Mouse (Mus musculus): Measurements from ENCODE around the gene Laptm5. TPM values are rescaled to one million over a fixed set of nuclear protein-coding genes. Genes with fewer than 3 reads are reported as not detected.

The Laptm5 gene
- polyA plus RNA-seq, 1 experiment = 5.6 TPM

DNA sequence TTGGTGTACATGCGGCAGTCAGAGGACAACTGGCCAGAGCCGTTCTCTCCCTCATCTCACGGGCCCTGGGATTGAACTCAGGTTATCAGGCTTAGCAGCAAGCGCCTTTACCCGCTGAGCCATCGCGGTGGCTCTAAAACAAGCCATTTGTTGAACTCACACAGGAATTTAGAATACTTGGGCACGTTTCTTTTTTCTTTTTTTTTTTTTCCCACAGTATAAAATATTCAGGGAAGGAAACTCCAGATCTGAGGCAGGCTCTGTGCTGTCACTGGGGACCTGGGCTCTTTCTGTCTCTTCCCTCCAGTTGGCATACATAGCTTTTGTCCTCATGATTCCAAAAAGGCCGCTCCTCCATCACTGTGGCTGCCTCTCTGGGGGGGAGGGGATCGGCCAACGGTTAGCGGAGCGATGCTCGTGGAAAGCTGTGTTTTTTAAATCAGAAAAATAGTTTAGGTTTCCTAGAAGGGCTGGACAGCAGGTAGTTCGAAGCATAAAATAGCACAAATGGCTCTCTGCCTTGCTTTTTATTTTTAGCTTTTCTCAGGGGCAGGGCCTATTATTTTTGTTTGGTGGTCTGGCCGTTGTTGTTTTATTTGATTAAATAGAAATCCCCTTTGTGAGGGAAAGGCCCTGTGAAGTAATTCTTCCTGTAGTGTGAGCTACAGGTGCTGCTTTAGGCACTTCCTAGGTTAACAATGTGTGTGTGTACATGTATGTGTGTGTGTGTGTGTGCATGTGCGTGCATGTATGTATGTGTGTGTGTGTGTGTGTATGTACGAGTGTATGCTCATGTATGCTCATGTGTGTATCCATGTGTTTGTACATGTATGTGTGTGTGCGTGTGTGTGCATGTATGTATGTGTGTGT, 5.5 kb upstream of the Laptm5 start:
- Histone ChIP-seq H3K4me3 (ENCODE audit: control insufficient read depth, low read depth, low read length) (no peak overlapping the region), H3K27me3 (ENCODE audit: control insufficient read depth, insufficient read depth, low read length) (no peaks in the 10 kb centered on the region), H3K27ac (ENCODE audit: control insufficient read depth, insufficient read depth, low read depth, low read length) (no peak overlapping the region), H3K36me3 (ENCODE audit: control insufficient read depth, insufficient read depth, low read length) (no peaks in the 10 kb centered on the region), H3K4me1 (ENCODE audit: control insufficient read depth, insufficient read depth, low read length) (no peaks in the 10 kb centered on the region)
- no peak for TF ChIP-seq POLR2A (IDR thresholded peaks at IDR 0.05; ENCODE audit: control insufficient read depth, low read depth, low read length)
- TF ChIP-seq CTCF (IDR thresholded peaks at IDR 0.05; ENCODE audit: control insufficient read depth, insufficient read depth, insufficient replicate concordance, low read depth, low read length) = no peak

DNA sequence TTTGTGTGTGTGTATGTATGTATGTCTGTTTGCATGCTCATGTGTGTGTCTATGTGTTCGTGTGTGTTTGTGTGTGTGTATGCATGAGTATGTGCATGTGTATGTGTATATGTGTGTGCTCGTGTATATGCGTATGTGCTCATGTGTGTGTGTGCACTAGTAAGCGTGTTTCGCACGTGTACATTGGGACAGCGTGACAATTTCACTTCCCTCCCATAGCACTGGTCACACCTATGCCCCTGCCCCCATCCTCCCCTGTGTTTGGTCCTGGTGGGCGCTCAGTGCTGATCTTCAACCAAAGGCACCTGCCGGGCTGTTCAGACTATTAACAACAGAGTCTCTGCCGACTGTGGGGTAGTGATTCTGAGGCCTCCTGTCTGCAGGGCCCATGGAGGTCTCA, 4.8 kb upstream of the Laptm5 start:
- no peaks in the 10 kb centered on the region for H3K4me1 ChIP-seq (ENCODE audit: control insufficient read depth, insufficient read depth, low read length)

DNA sequence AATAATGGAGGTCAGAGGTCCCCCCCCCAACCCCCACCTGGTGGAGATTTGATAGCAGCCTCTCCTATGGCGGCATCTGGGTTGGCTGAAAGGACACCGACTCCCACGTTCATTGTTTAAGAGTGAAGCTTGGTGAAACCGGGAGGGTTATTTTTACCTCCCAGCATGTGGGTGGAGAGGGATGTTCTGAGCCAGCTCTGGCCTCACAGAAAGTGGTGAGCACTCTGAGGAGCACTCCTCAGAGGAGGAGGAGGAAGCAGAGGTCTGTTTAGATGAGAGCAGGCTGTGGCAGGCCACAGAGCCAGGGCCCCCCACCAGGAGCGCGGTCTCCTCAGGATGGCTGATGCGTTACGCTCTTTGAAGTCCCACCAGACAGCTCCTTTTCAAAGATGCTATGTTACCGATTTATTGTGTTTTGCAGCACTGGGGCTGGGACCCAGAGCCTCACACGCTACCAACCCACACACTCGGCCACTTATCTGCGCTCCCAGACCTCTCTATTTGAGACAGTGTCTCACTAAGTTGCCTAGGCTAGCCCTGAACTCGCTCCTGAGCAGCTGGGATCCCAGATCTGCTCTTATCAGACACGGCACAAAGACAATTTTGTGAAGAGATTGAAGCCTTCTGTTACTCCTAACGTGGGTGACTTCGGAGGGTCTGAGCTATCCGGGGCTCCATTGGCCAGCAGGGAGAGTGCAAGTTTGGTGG, 3.6 kb upstream of the Laptm5 start:
- Histone ChIP-seq H3K36me3 (ENCODE audit: control insufficient read depth, insufficient read depth, low read length) (no peaks in the 10 kb centered on the region), H3K4me3 (ENCODE audit: control insufficient read depth, low read depth, low read length) (no peak overlapping the region), H3K4me1 (ENCODE audit: control insufficient read depth, insufficient read depth, low read length) (no peaks in the 10 kb centered on the region), H3K27me3 (ENCODE audit: control insufficient read depth, insufficient read depth, low read length) (no peaks in the 10 kb centered on the region), H3K27ac (ENCODE audit: control insufficient read depth, insufficient read depth, low read depth, low read length) (no peak overlapping the region)
- no peak for TF ChIP-seq CTCF (IDR thresholded peaks at IDR 0.05; ENCODE audit: control insufficient read depth, insufficient read depth, insufficient replicate concordance, low read depth, low read length)
- no peak for TF ChIP-seq POLR2A (IDR thresholded peaks at IDR 0.05; ENCODE audit: control insufficient read depth, low read depth, low read length)

More for the DNA sequence above, 4.8 kb upstream of the Laptm5 start:
- H3K27me3 ChIP-seq (ENCODE audit: control insufficient read depth, insufficient read depth, low read length) = no peaks in the 10 kb centered on the region
- TF ChIP-seq CTCF (IDR thresholded peaks at IDR 0.05; ENCODE audit: control insufficient read depth, insufficient read depth, insufficient replicate concordance, low read depth, low read length) = no peak
- TF ChIP-seq POLR2A (IDR thresholded peaks at IDR 0.05; ENCODE audit: control insufficient read depth, low read depth, low read length) = no peak
- H3K36me3 ChIP-seq (ENCODE audit: control insufficient read depth, insufficient read depth, low read length) = no peaks in the 10 kb centered on the region
- no peak overlapping the region for H3K27ac ChIP-seq (ENCODE audit: control insufficient read depth, insufficient read depth, low read depth, low read length)
- no peak overlapping the region for H3K4me3 ChIP-seq (ENCODE audit: control insufficient read depth, low read depth, low read length)

DNA sequence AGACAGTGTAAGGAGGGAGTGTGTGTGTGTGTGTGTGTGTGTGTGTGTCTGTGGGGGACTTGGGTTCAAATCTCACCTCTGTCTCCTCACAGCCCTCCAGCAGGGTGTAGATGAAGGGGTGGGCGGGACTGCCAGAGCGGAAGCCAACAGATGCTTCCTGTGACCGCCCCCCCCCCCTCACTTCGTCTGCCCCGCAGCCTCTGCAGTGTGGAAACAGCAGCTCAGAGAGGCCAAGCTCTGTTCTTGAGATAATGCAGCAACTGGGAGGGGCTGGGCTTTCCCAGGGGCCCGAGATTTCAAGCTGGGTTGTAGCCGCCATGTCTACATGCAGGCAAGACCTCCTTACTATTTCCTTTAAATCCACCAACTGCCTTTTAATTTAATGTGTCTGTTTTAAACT, 2.3 kb upstream of the Laptm5 start:
- Histone ChIP-seq H3K4me3 (ENCODE audit: control insufficient read depth, low read depth, low read length) (no peak overlapping the region), H3K36me3 (ENCODE audit: control insufficient read depth, insufficient read depth, low read length) (no peaks in the 10 kb centered on the region), H3K4me1 (ENCODE audit: control insufficient read depth, insufficient read depth, low read length) (no peaks in the 10 kb centered on the region; the same call in none of the 2 replicates), H3K27ac (ENCODE audit: control insufficient read depth, insufficient read depth, low read depth, low read length) (no peak overlapping the region), H3K27me3 (ENCODE audit: control insufficient read depth, insufficient read depth, low read length) (no peaks in the 10 kb centered on the region)
- TF ChIP-seq CTCF (IDR thresholded peaks at IDR 0.05; ENCODE audit: control insufficient read depth, insufficient read depth, insufficient replicate concordance, low read depth, low read length) = no peak
- no peak for TF ChIP-seq POLR2A (IDR thresholded peaks at IDR 0.05; ENCODE audit: control insufficient read depth, low read depth, low read length)

DNA sequence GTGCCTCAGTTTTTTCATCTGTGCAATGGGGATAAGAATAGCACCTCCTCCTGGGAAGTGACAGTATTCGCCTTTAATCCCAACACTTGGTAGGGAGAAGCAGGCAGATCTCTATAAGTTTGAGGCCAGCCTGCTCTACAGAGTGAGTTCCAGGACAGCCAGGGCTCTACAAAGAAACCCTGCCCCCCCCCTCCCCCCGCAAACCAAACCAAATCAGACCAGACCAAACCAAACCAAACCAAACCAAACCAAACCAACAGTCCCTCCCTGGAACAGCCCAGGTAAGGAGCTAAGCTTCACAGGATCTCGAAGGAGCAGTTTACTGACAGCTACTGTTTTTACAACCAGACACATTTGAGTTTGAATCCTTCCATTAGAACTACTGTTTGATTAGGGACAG, 299 bp upstream of the Laptm5 start:
- no peak overlapping the region for H3K27ac ChIP-seq (ENCODE audit: control insufficient read depth, insufficient read depth, low read depth, low read length)
- H3K27me3 ChIP-seq (ENCODE audit: control insufficient read depth, insufficient read depth, low read length) = no peaks in the 10 kb centered on the region
- H3K36me3 ChIP-seq (ENCODE audit: control insufficient read depth, insufficient read depth, low read length) = no peaks in the 10 kb centered on the region
- H3K4me1 ChIP-seq (ENCODE audit: control insufficient read depth, insufficient read depth, low read length) = no peaks in the 10 kb centered on the region; the same call in none of the 2 replicates
- no peak overlapping the region for H3K4me3 ChIP-seq (ENCODE audit: control insufficient read depth, low read depth, low read length)
- TF ChIP-seq CTCF (IDR thresholded peaks at IDR 0.05; ENCODE audit: control insufficient read depth, insufficient read depth, insufficient replicate concordance, low read depth, low read length) = no peak
- TF ChIP-seq POLR2A (IDR thresholded peaks at IDR 0.05; ENCODE audit: control insufficient read depth, low read depth, low read length) = no peak

DNA sequence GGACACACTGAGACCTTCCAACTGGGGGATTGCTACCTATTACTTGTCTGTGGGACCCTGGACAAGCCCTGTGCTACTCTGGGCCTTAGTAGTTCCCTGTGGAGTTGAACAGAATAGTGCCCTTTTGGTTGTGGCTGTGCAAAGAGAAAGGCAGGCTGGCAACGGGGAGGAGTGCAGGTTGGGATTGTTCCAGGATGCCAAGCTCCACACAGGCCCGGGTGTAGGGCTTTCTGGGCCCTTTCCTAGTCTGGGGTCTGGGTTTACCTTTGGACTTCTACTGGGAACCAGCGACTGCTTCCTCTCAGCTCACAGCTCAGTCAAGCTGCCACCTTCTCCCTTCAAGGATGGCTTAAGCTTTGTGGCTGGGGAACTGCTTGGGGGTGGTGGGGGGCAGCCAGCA, 586 bp downstream of the Laptm5 start:
- TF ChIP-seq CTCF (IDR thresholded peaks at IDR 0.05; ENCODE audit: control insufficient read depth, insufficient read depth, insufficient replicate concordance, low read depth, low read length) = no peak
- no peak for TF ChIP-seq POLR2A (IDR thresholded peaks at IDR 0.05; ENCODE audit: control insufficient read depth, low read depth, low read length)
- Histone ChIP-seq H3K4me1 (ENCODE audit: control insufficient read depth, insufficient read depth, low read length) (no peaks in the 10 kb centered on the region; the same call in none of the 2 replicates), H3K27me3 (ENCODE audit: control insufficient read depth, insufficient read depth, low read length) (no peaks in the 10 kb centered on the region), H3K4me3 (ENCODE audit: control insufficient read depth, low read depth, low read length) (peak overlapping the region; percentile 41), H3K27ac (ENCODE audit: control insufficient read depth, insufficient read depth, low read depth, low read length) (peak overlapping the region; percentile 19; the same call in 1 of the 2 replicates), H3K36me3 (ENCODE audit: control insufficient read depth, insufficient read depth, low read length) (no peaks in the 10 kb centered on the region)

DNA sequence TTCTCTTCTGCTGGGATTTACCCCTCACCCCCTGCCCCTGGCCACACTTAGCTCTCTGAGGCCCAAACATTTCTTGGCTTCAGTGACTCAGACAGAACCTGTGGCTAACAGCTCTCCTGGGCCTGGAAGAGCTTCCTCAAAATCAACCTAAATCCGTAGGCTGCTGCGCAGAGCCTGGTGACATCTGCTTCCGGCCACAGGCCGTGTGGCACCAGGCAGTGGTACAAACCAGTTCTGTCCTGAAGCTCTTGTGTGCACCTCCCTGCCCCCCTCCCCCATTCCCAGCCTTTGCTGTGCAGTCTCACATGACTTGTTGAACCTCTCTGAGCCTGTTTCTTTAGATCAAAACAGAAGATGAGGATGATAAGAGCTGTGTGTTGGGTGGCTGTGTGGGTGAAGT, 1.1 kb downstream of the Laptm5 start:
- H3K4me1 ChIP-seq (ENCODE audit: control insufficient read depth, insufficient read depth, low read length) = no peaks in the 10 kb centered on the region; the same call in none of the 2 replicates
- TF ChIP-seq CTCF (IDR thresholded peaks at IDR 0.05; ENCODE audit: control insufficient read depth, insufficient read depth, insufficient replicate concordance, low read depth, low read length) = no peak
- no peak for TF ChIP-seq POLR2A (IDR thresholded peaks at IDR 0.05; ENCODE audit: control insufficient read depth, low read depth, low read length)
- no peaks in the 10 kb centered on the region for H3K36me3 ChIP-seq (ENCODE audit: control insufficient read depth, insufficient read depth, low read length)
- peak overlapping the region; percentile 41; the same call in 1 of the 2 replicates for H3K4me3 ChIP-seq (ENCODE audit: control insufficient read depth, low read depth, low read length)
- H3K27me3 ChIP-seq (ENCODE audit: control insufficient read depth, insufficient read depth, low read length) = no peaks in the 10 kb centered on the region
- no peak overlapping the region for H3K27ac ChIP-seq (ENCODE audit: control insufficient read depth, insufficient read depth, low read depth, low read length)

All from testis, adult 2 months (tissue).